Mouse (Mus musculus): ENCODE measurements at regions not wholly inside any gene's neighbourhood (a gene's known extent, or its start where the extent isn't known, plus 50 kb on each side); places are given as distances from the start of the nearest gene placed in this dataset.
"Not testable (repeated sequence)": the region's sequence is repeated elsewhere in the genome, so short reads cannot be mapped to it uniquely, and the experiment has no call there.

DNA sequence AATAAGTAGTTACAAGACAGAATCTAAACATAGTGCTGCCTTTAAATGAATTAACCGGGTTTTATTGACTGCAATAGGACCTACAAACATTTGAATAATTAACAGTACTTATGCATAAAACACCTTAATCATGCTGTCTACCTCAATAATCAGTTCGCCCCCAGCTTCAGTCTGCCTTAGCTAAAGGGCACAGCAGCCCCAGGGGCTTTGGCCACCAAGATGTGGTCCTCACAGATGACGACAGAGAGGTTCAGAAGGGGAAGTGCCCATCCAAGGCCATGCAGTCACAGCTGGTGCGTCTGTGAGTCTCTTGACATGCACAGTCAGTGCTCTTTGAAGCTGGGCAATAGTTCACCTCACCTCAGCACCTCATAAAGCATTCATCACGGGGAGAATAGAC, 452.8 kb upstream of the Jmjd1c start:
- DNase-seq = no peak

GRCm38 (mm10) chr10:66657520-66657919, 438.4 kb upstream of the Jmjd1c start:
- no peak for DNase-seq

- DNase-seq = no peak
Measured at GRCm38 (mm10) chr10:66683160-66683559, 412.8 kb upstream of the Jmjd1c start.

- DNase-seq = not testable (repeated sequence)
Measured at GRCm38 (mm10) chr10:66689196-66689595, 406.7 kb upstream of the Jmjd1c start.

GRCm38 (mm10) chr10:66694549-66695285, 401.2 kb upstream of the Jmjd1c start:
- DNase-seq = no peak

GRCm38 (mm10) chr10:66714926-66715325, 381.0 kb upstream of the Jmjd1c start:
- not testable (repeated sequence) for DNase-seq

GRCm38 (mm10) chr10:66717909-66718308, 378.0 kb upstream of the Jmjd1c start:
- DNase-seq = peak; percentile 60 to 63

DNA sequence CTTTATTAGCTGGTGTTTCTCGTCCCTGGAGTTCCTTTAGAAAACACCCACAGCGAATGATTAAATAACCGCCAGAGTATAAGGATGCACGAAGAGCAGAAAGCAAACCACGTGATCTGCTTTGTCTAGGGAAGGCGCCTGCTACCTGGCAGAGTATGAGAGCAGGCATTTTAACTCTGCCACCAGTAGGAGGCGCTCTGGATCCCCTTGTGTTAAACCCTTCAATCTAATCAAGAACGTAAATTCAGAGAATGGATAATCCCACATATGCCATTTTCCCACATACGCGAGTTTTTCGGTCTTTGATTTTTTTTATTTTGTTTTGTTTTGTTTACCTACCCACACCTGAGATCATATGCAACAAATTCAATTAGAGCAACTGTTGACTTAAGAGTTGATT, 376.1 kb upstream of the Jmjd1c start:
- DNase-seq = peak in 1 of 2 experiments; percentile 16

- peak; percentile 65 to 66 for DNase-seq
Measured at GRCm38 (mm10) chr10:66733631-66734030, 362.3 kb upstream of the Jmjd1c start.

- DNase-seq = peak; percentile 50 to 56
Measured at GRCm38 (mm10) chr10:66734853-66735252, 361.1 kb upstream of the Jmjd1c start.

DNA sequence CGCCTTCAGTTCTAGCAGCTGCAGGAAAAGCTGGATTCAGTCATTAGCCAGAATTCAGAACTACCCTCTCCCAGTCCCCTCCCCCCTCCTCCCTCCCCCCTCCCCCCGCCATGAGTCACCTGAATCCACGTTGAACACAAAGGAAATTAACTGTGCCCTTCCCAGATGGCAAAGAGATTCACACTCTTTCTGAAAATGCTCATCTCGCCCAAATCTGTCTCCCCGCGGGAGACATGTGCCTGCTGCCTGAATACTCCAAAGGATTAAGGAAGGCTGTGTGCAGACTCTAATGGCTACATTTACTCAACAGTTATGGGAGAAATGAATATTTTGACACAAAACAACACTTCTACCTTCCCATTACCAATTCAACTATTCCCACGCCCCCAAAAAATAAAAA, 356.9 kb upstream of the Jmjd1c start:
- DNase-seq = peak; percentile 38 to 50

- peak; percentile 35 to 49 for DNase-seq
Measured at GRCm38 (mm10) chr10:66741819-66742218, 354.1 kb upstream of the Jmjd1c start.

GRCm38 (mm10) chr10:66743254-66743653, 352.7 kb upstream of the Jmjd1c start:
- DNase-seq = no peak

- DNase-seq = no peak
Measured at GRCm38 (mm10) chr10:66745871-66746270, 350.1 kb upstream of the Jmjd1c start.

- no peak for DNase-seq
Measured at GRCm38 (mm10) chr10:66752237-66752810, 343.6 kb upstream of the Jmjd1c start.

DNA sequence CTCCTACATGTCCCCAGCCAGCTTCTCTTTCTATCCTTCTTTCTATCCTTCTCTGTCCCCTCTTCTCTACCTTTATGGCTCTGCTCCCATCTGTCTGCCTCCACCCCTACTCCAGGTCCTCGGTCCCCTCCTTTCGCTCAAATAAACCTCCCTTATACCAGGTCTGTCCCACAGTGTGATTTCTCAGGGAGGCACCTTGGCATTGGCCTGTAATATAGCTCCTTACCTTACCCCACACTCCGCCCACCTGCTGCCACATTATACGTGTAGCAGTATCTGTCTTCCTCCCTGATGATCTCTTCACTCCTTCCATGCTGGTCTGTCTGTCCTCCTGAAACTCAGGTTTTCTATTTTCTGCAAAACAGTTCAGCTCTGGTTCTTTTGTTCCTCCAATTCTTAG, 339.1 kb upstream of the Jmjd1c start:
- DNase-seq = no peak

DNA sequence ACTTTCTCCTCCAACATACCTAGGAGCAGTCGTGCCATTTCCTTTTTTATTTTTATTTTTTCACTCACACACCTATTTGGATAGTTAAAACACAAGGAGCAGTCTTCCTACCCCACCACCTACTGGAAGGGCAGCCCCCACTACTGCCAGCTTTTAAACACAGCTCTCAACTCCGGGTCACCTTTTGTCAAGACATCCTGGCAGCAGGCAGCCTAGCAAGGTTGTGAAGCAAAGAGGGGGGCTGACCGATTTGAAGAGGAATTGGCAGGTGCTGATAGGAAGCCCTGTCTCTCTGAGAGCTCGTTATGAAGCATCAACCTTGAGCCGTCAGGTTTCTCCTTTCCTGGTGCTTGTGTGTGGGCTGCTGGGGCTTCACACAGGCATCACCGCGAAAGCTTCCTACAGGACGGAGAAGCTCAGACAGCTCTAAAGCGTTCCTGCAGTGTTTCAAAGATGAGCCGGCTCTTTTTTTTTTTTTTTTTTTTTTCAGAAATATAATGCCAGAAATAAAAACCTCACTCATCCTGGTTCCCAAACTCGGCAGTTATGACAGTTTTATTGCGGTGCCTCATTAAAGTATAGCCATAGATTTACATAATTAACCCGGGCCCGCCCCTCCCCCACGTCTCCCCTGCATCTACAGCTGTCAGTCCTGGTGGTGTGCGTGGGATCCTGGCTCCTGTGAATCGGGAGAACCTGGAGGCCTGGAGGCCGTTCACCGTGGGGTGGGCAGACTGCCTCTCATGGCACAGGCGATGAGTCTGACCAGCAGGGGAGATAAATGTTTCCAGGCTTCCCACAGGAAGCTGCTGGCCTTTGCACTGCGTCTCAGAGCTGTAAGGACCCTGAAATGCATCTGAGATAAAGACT, 325.5 kb upstream of the Jmjd1c start:
- DNase-seq = peak; percentile 67 to 68

- DNase-seq = peak; percentile 81 to 84
Measured at GRCm38 (mm10) chr10:66780335-66781170, 315.4 kb upstream of the Jmjd1c start.

GRCm38 (mm10) chr10:66781171-66781510, 314.8 kb upstream of the Jmjd1c start:
- DNase-seq = no peak

- DNase-seq = no peak
Measured at GRCm38 (mm10) chr10:66782025-66782424, 313.9 kb upstream of the Jmjd1c start.

- DNase-seq = no peak
Measured at GRCm38 (mm10) chr10:66787812-66788211, 308.1 kb upstream of the Jmjd1c start.

- no peak for DNase-seq
Measured at GRCm38 (mm10) chr10:66796296-66796695, 299.6 kb upstream of the Jmjd1c start.

GRCm38 (mm10) chr10:66802691-66803090, 293.2 kb upstream of the Jmjd1c start:
- no peak for DNase-seq

All from cerebellum, adult 18-20 months (tissue).